17 mouse cellular contexts compared by ENCODE assay signal in the genomic region with DNA sequence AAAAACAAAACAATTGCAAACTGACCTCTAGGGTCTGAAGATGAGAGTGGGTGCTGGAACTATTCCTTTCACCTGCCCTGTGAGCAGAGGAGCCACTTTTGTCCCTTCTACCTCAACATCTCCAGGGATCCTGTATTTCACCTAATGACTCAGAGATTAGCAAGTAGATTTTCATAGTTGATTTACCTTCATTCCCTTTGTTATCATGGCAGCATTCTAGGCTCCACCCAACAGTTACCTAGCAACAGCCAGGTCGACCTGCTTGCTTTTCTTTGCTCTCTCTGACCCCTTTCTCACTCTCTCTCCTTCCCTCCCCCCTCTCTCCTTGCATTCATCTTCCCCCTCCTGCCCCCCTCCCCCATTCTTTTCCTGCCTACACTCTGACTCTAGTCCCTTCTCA. TPM values are rescaled to one million over a fixed set of nuclear protein-coding genes. Genes with fewer than 3 reads are reported as not detected.
DNase-seq lines count a peak whose midpoint lies in the region; ATAC-seq and TF ChIP-seq lines count a peak whose summit lies in the region.
"Had no signal": no experiment of that assay in that cellular context is flagged by ENCODE, and none has a peak within 500 bp of the region (broad histone marks: within the 10 kb centered on the region; RNA-seq: fewer than 3 reads in every experiment).

No protein-coding gene starts in this region.

- no peak overlapping the region for H3K27ac ChIP-seq in intestine, embryonic 15.5 days
- H3K27ac ChIP-seq in intestine, embryonic 16.5 days (ENCODE audit: low read length): no peak overlapping the region
- peak overlapping the region; percentile 78 for H3K27ac ChIP-seq in embryonic facial prominence, embryonic 10.5 days (replicated peaks)
- peak overlapping the region; percentile 74 for H3K27ac ChIP-seq in small intestine, adult 2 months (ENCODE audit: insufficient read depth, low read depth, low read length)
- H3K27ac ChIP-seq: gastrocnemius, adult 2 months; liver, embryonic 14.5 days had no signal

- H3K36me3 ChIP-seq in intestine, embryonic 15.5 days: no peaks in the 10 kb centered on the region
- H3K36me3 ChIP-seq in intestine, embryonic 16.5 days (ENCODE audit: control insufficient read depth, insufficient read depth, low read length): no peaks in the 10 kb centered on the region
- H3K36me3 ChIP-seq in embryonic facial prominence, embryonic 10.5 days (replicated peaks): no peaks in the 10 kb centered on the region
- H3K36me3 ChIP-seq in small intestine, adult 2 months (ENCODE audit: control insufficient read depth, insufficient read depth, low read length): peaks cover 14% of the 10 kb centered on the region

- no peak overlapping the region; the same call in 1 of the 2 replicates for H3K4me2 ChIP-seq in intestine, embryonic 15.5 days (replicated peaks)
- H3K4me2 ChIP-seq in intestine, embryonic 16.5 days (ENCODE audit: low read depth, low read length): no peak overlapping the region

- no peaks in the 10 kb centered on the region for H3K9me3 ChIP-seq in intestine, embryonic 15.5 days
- H3K9me3 ChIP-seq in intestine, embryonic 16.5 days (ENCODE audit: control insufficient read depth, low read length): no peaks in the 10 kb centered on the region
- no peaks in the 10 kb centered on the region for H3K9me3 ChIP-seq in embryonic facial prominence, embryonic 10.5 days

- H3K9ac ChIP-seq in intestine, embryonic 15.5 days: no peak overlapping the region
- H3K9ac ChIP-seq in intestine, embryonic 16.5 days (ENCODE audit: low read depth, low read length): no peak overlapping the region
- H3K9ac ChIP-seq: liver, embryonic 14.5 days had no signal

- peak; percentile 60 for DNase-seq in ES-CJ7 (ENCODE audit: low read depth, low spot score)
- peak; percentile 22 for DNase-seq in embryonic facial prominence, embryonic 10.5 days (ENCODE audit: low spot score)
- no peak for DNase-seq in cerebellum, adult 9-11 months
- DNase-seq in lung, postnatal 25 days (ENCODE audit: low spot score): no peak
- DNase-seq: cerebellum, adult 11-12 months; gastrocnemius, adult 2 months; heart, postnatal 4 days; kidney, adult 18-20 months; kidney, postnatal 4 days; lung, postnatal 36 days; right cerebral cortex, postnatal 14 days had no signal

- WGBS in intestine, embryonic 15.5 days: 4% methylated on average over 1 of the region's 1 CpGs
- WGBS in intestine, embryonic 16.5 days: 0% methylated on average over 1 of the region's 1 CpGs
- 0% methylated on average over 1 of the region's 1 CpGs for WGBS in embryonic facial prominence, embryonic 10.5 days
- WGBS in small intestine, adult 2 months: 0% methylated on average over 1 of the region's 1 CpGs

- H3K4me3 ChIP-seq in intestine, embryonic 15.5 days (replicated peaks): no peak overlapping the region
- H3K4me3 ChIP-seq in intestine, embryonic 16.5 days (ENCODE audit: low read length): no peak overlapping the region
- no peak overlapping the region for H3K4me3 ChIP-seq in embryonic facial prominence, embryonic 10.5 days
- no peak overlapping the region for H3K4me3 ChIP-seq in small intestine, adult 2 months (ENCODE audit: low read depth, low read length)
- H3K4me3 ChIP-seq: gastrocnemius, adult 2 months had no signal

- H3K27me3 ChIP-seq in intestine, embryonic 15.5 days (replicated peaks): no peaks in the 10 kb centered on the region
- no peaks in the 10 kb centered on the region for H3K27me3 ChIP-seq in intestine, embryonic 16.5 days (replicated peaks; ENCODE audit: control insufficient read depth, insufficient read depth, low read length)
- H3K27me3 ChIP-seq in embryonic facial prominence, embryonic 10.5 days (replicated peaks; ENCODE audit: low read depth, poor library complexity, severe bottlenecking): no peaks in the 10 kb centered on the region
- no peaks in the 10 kb centered on the region for H3K27me3 ChIP-seq in small intestine, adult 2 months (ENCODE audit: control insufficient read depth, insufficient read depth, low read length)

- no peaks in the 10 kb centered on the region for H3K4me1 ChIP-seq in intestine, embryonic 15.5 days (replicated peaks)
- peaks cover 5% of the 10 kb centered on the region; the same call in 1 of the 2 replicates for H3K4me1 ChIP-seq in intestine, embryonic 16.5 days (ENCODE audit: control insufficient read depth, insufficient read depth, low read length)
- peaks cover 55% of the 10 kb centered on the region for H3K4me1 ChIP-seq in embryonic facial prominence, embryonic 10.5 days
- H3K4me1 ChIP-seq in small intestine, adult 2 months (ENCODE audit: control insufficient read depth, insufficient read depth, insufficient read length, low read length): peaks cover 41% of the 10 kb centered on the region

- TF ChIP-seq POLR2A in small intestine, adult 2 months (IDR thresholded peaks at IDR 0.05; ENCODE audit: low read depth, low read length): no peak

- peak; percentile 27 for ATAC-seq in intestine, embryonic 15.5 days
- no peak for ATAC-seq in intestine, embryonic 16.5 days

- no peak for TF ChIP-seq CTCF in small intestine, adult 2 months (IDR thresholded peaks at IDR 0.05; ENCODE audit: extremely low read depth, insufficient read length, insufficient replicate concordance, low read depth, low read length)

RNA-seq across cellular contexts. Expression of gene Oit1, which starts 11.4 kb away (rescaled TPM):
- 8.5 and 15.2 TPM in 2 replicates for polyA plus RNA-seq in intestine, embryonic 15.5 days (2015; fragmentation: Nextera tagmentation; extraction: Ambion mirVana)
- 13.2 and 23.1 TPM in 2 replicates for polyA plus RNA-seq in intestine, embryonic 16.5 days (2015; fragmentation: Nextera tagmentation; extraction: Ambion mirVana)
- 0.24 and 0.42 TPM in 2 replicates for polyA plus RNA-seq in embryonic facial prominence, embryonic 10.5 days (2016; fragmentation: Nextera tagmentation; extraction: Ambion mirVana)
- 26.8 and 100 TPM in 2 replicates for polyA plus RNA-seq in small intestine, adult 2 months (2012; rRNA removed)
- polyA plus RNA-seq: cortical plate, adult 2 months; limb, embryonic 11.5 days had no signal

RNA-seq across cellular contexts. Expression of gene Fam107a, which starts 49.3 kb away (rescaled TPM):
- polyA plus RNA-seq in intestine, embryonic 15.5 days (2015; fragmentation: Nextera tagmentation; extraction: Ambion mirVana): 0.43 and 0.44 TPM in 2 replicates
- polyA plus RNA-seq in intestine, embryonic 16.5 days (2015; fragmentation: Nextera tagmentation; extraction: Ambion mirVana): 0.21 and 0.24 TPM in 2 replicates
- 1.1 and 1.6 TPM in 2 replicates for polyA plus RNA-seq in embryonic facial prominence, embryonic 10.5 days (2016; fragmentation: Nextera tagmentation; extraction: Ambion mirVana)
- polyA plus RNA-seq in small intestine, adult 2 months (2012; rRNA removed): 0.16 and 0.25 TPM in 2 replicates

Comparison
In these comparisons a context has a peak if more than half of its experiments do, and no peak if none do; other contexts are left out.
1. H3K27ac ChIP-seq: peak in embryonic facial prominence, embryonic 10.5 days (single experiment) and small intestine, adult 2 months (single experiment); none in intestine, embryonic 15.5 days (single experiment) and intestine, embryonic 16.5 days (single experiment).
2. DNase-seq: peak in ES-CJ7 (single experiment) and embryonic facial prominence, embryonic 10.5 days (single experiment); none in cerebellum, adult 9-11 months (single experiment) and lung, postnatal 25 days (single experiment).